Mouse (Mus musculus) heart, embryonic 13.5 days (tissue): Measurements from ENCODE around the gene Susd6. TPM values are rescaled to one million over a fixed set of nuclear protein-coding genes. Genes with fewer than 3 reads are reported as not detected.

Source experiments
- ATAC-seq: fragments of 200-750 bp; cut with Nextera tagmentation; 2 replicates; pipeline ENCODE4 v1.8.0; 2017; ENCODE audit warnings: moderate TSS enrichment; ENCODE audit not compliant: insufficient number of reproducible peaks, low FRiP score, low TSS enrichment; ENCODE audit errors: extremely low read depth
- H3K27ac ChIP-seq: fragments of 300-500 bp; sonication (generic); replicated peaks from 2 replicates; pipeline ENCODE4 v1.5.1; 2015; ENCODE audit warnings: moderate library complexity, mild to moderate bottlenecking, inconsistent platforms
- H3K27me3 ChIP-seq: fragments of 300-500 bp; sonication (generic); replicated peaks from 2 replicates; pipeline ENCODE4 v1.6.1; 2015; ENCODE audit warnings: mild to moderate bottlenecking, inconsistent platforms
- H3K36me3 ChIP-seq: fragments of 300-500 bp; sonication (generic); 2 replicates; pipeline ENCODE4 v1.6.1; 2015; ENCODE audit warnings: mild to moderate bottlenecking, inconsistent platforms
- H3K4me1 ChIP-seq: fragments of 300-500 bp; sonication (generic); 2 replicates; pipeline ENCODE4 v1.6.1; 2015; ENCODE audit warnings: inconsistent platforms
- H3K4me2 ChIP-seq: fragments of 300-500 bp; sonication (generic); 2 replicates; pipeline ENCODE4 v1.6.1; 2015; ENCODE audit warnings: inconsistent platforms, mild to moderate bottlenecking, moderate library complexity
- H3K4me3 ChIP-seq: fragments of 300-500 bp; sonication (generic); 2 replicates; pipeline ENCODE4 v1.5.1; 2015; ENCODE audit warnings: moderate library complexity, mild to moderate bottlenecking, inconsistent platforms
- H3K9ac ChIP-seq: fragments of 300-500 bp; sonication (generic); 2 replicates; pipeline ENCODE4 v1.6.1; 2015; ENCODE audit warnings: inconsistent platforms, mild to moderate bottlenecking, moderate library complexity
- H3K9me3 ChIP-seq: fragments of 300-500 bp; sonication (generic); 2 replicates; pipeline ENCODE4 v1.6.1; 2016; ENCODE audit warnings: inconsistent platforms
- WGBS: fragments of 180-500 bp; shearing (Covaris S2); methylation state at CpG from one replicate; pipeline ENCODE4 v1.1.7; 2015; ENCODE audit warnings: mixed read lengths; 5-methylcytosine and 5-hydroxymethylcytosine counted together
- polyA plus RNA-seq: library from polyadenylated mRNA; unstranded; fragments of >200 nt; fragmentation: Nextera tagmentation; extraction: Ambion mirVana; gene quantifications from 2 replicates; pipeline ENCODE4 v1.2.1, GENCODE M21; 2015

The Susd6 gene
- polyA plus RNA-seq, 1 experiment from 2014 or later = 14.3 TPM

DNA sequence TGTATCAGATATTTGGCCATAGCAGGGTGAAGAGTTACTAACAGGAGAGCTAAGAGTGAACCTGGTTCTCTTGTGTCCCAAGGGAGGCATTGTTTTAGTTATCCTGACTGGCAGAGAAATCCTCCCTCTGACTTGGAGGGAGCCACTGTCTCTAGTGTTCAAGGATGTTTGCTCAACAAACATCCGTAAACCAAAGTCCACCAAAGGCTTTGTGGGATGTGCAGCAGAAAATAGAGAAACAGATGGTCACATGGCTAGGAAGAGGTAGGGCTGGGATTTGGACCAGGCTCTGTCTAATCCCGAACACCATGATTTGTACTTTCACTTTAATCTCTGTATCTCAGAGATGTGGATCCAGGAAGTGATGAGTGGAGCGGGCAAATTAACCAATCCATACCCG is 26.2 kb upstream of the Susd6 start:
- Histone ChIP-seq H3K4me2 (no peak overlapping the region), H3K9me3 (no peaks in the 10 kb centered on the region), H3K36me3 (no peaks in the 10 kb centered on the region), H3K27me3 (peaks cover 61% of the 10 kb centered on the region), H3K4me3 (no peak overlapping the region), H3K4me1 (peaks cover 13% of the 10 kb centered on the region), H3K9ac (no peak overlapping the region), H3K27ac (no peak overlapping the region)
- no peak for ATAC-seq
- WGBS = 60% methylated on average over 4 of the region's 4 CpGs

DNA sequence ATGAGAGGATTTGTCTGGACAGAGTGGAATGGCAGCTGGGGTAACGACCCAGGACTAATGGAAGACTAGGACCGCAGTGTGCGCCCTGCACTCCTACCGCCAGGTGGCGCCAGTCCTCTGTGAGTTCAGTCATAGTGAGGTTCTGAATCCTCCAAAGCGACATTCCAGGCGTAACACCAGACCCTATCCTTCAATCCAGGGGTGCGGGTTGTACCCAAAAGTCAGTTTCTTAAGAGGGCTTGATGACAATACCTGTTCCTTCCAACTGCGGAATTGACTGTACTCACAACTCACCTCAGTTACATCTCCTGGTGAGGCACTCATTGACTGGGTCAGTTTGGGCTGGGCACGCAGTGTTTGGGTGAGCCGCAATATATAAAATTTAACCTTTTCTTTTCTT is 20.6 kb upstream of the Susd6 start:
- Histone ChIP-seq H3K9ac (no peak overlapping the region), H3K36me3 (no peaks in the 10 kb centered on the region), H3K4me1 (no peaks in the 10 kb centered on the region), H3K9me3 (no peaks in the 10 kb centered on the region), H3K27me3 (peaks cover 27% of the 10 kb centered on the region), H3K4me3 (no peak overlapping the region), H3K4me2 (no peak overlapping the region), H3K27ac (no peak overlapping the region)
- WGBS = 19% methylated on average over 11 of the region's 11 CpGs
- no peak for ATAC-seq

DNA sequence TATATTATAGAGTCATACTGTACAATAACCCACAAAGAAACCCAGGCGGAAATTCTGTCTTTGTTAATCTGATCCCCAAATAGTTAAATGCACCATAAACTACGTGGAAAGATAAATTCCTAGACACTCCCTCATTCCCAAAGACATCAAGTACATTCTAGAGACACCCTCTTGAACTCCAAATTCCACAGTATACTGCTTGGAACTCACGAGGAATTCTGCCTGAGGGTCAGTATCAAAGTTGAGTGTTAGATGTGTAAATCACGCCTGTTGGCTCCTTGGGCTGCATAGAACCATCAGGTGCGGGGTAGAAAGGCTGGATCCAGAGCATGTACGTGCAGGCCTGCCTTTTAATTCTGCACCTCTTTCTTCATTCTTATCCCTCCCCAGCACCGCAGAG is 15.5 kb upstream of the Susd6 start:
- Histone ChIP-seq H3K27me3 (0 out of 2 replicates have a peak, but pooled peaks cover 16% of the 10 kb centered on the region), H3K4me3 (no peak overlapping the region), H3K27ac (no peak overlapping the region), H3K9me3 (no peaks in the 10 kb centered on the region), H3K36me3 (no peaks in the 10 kb centered on the region), H3K4me1 (peaks cover 22% of the 10 kb centered on the region), H3K9ac (no peak overlapping the region), H3K4me2 (no peak overlapping the region)
- WGBS = 69% methylated on average over 7 of the region's 7 CpGs
- no peak for ATAC-seq

DNA sequence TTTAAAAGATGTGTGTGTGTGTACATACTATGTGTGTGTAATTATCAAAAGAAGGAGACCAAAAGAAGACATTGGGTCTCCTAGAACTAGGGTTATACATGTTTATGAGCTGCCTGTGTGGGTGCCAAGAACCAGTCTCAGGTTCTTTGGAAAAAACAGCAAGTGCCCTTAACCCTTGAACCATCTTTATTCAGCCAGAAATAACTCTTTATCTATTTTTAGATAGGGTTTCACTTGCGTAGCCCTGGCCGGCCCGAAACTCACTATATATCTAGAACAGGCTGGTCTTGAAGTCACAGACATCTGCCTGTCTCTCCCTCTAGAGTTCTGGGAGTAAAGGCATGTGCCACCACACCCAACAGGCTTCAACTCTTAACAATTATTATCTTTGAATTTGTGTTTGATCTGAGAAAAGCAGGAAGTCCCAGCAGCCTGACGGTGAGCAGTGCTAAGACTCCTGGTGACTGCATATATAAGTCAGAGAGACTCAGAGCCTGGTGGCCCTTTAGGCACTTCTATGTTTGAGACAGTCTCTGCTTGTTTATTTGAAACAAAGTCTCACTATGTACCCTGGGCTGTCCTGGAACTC is 14.2 kb upstream of the Susd6 start:
- H3K36me3 ChIP-seq = no peaks in the 10 kb centered on the region
- 0 out of 2 replicates have a peak overlapping the region, but pooled peaks have one; percentile 10 for H3K27ac ChIP-seq
- 16% methylated on average over 4 of the region's 4 CpGs for WGBS
- H3K4me2 ChIP-seq = no peak overlapping the region
- H3K4me1 ChIP-seq = peaks cover 22% of the 10 kb centered on the region
- no peak overlapping the region for H3K4me3 ChIP-seq
- no peaks in the 10 kb centered on the region for H3K9me3 ChIP-seq
- 0 out of 2 replicates have a peak, but pooled peaks cover 16% of the 10 kb centered on the region for H3K27me3 ChIP-seq
- no peak for ATAC-seq
- H3K9ac ChIP-seq = no peak overlapping the region

GRCm38 (mm10) chr12:80778188-80778936 is 11.9 kb upstream of the Susd6 start:
- Histone ChIP-seq H3K4me2 (peak overlapping the region; percentile 65), H3K27me3 (0 out of 2 replicates have a peak, but pooled peaks cover 6% of the 10 kb centered on the region), H3K9ac (peak overlapping the region; percentile 48), H3K9me3 (no peaks in the 10 kb centered on the region), H3K4me1 (peaks cover 22% of the 10 kb centered on the region), H3K27ac (peak overlapping the region; percentile 51), H3K4me3 (peak overlapping the region; percentile 27), H3K36me3 (no peaks in the 10 kb centered on the region)
- WGBS = 29% methylated on average over 16 of the region's 16 CpGs
- peak; percentile 90 for ATAC-seq

GRCm38 (mm10) chr12:80779760-80780159 is 10.6 kb upstream of the Susd6 start:
- Histone ChIP-seq H3K4me2 (no peak overlapping the region), H3K4me1 (peaks cover 22% of the 10 kb centered on the region), H3K27ac (no peak overlapping the region), H3K9ac (no peak overlapping the region), H3K4me3 (no peak overlapping the region), H3K27me3 (no peaks in the 10 kb centered on the region), H3K9me3 (no peaks in the 10 kb centered on the region), H3K36me3 (no peaks in the 10 kb centered on the region)
- WGBS = 89% methylated on average over 4 of the region's 4 CpGs
- no peak for ATAC-seq

- no peak overlapping the region for H3K9ac ChIP-seq
- no peak for ATAC-seq
- H3K36me3 ChIP-seq = no peaks in the 10 kb centered on the region
- H3K4me2 ChIP-seq = no peak overlapping the region
- H3K9me3 ChIP-seq = no peaks in the 10 kb centered on the region
- H3K27ac ChIP-seq = no peak overlapping the region
- peaks cover 10% of the 10 kb centered on the region for H3K4me1 ChIP-seq
- no peaks in the 10 kb centered on the region for H3K27me3 ChIP-seq
- WGBS = 28% methylated on average over 3 of the region's 3 CpGs
- no peak overlapping the region for H3K4me3 ChIP-seq
Measured at GRCm38 (mm10) chr12:80782190-80782589, 8.1 kb upstream of the Susd6 start.

DNA sequence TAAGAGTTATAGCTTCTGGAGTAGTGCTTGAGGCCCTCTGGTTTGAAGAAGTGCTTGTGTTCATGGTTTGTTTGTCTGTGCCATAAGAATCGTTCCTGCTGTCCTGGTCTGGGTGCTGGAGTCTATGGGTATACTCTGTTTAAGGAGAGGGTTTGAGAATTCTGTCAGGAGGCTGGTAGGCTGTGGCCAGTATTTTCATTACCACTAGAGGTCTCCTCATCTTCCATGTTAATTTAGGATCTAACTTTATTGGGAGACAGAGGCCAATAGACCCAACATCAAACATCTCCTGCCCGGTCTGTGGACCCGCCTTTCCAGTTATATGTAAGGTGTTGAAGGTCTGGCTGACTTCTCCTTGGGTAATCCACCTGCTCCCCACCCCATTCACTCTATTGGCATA is 7.4 kb upstream of the Susd6 start:
- H3K4me2 ChIP-seq = no peak overlapping the region
- no peak overlapping the region for H3K27ac ChIP-seq
- H3K36me3 ChIP-seq = no peaks in the 10 kb centered on the region
- no peaks in the 10 kb centered on the region for H3K27me3 ChIP-seq
- no peak for ATAC-seq
- H3K9me3 ChIP-seq = no peaks in the 10 kb centered on the region
- no peak overlapping the region for H3K4me3 ChIP-seq
- 41% methylated on average over 3 of the region's 3 CpGs for WGBS
- no peak overlapping the region for H3K9ac ChIP-seq
- peaks cover 13% of the 10 kb centered on the region for H3K4me1 ChIP-seq

DNA sequence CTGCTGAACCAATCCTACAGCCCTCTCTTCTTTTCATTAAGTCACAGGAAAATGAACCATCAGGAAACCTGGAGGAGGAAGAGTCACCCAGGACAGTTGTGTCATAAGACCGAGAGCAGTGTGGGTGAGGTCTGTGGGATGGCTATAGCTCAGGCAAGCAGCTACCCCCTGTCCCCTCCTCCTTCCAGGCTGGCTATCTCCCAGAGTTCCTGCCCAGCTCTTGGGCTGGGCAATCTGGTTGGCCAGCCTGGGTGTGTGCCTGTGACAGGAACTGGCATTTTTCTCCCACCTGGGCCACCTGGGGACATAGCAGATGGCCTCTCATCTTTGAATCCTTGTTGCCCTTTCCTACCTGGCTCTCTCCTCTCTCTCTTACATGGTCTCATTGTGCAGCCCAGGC is 6.4 kb upstream of the Susd6 start:
- no peaks in the 10 kb centered on the region for H3K9me3 ChIP-seq
- H3K4me3 ChIP-seq = no peak overlapping the region
- H3K27me3 ChIP-seq = no peaks in the 10 kb centered on the region
- H3K36me3 ChIP-seq = no peaks in the 10 kb centered on the region
- 52% methylated on average over 1 of the region's 1 CpGs for WGBS
- no peak overlapping the region for H3K9ac ChIP-seq
- no peak overlapping the region for H3K27ac ChIP-seq
- no peak overlapping the region for H3K4me2 ChIP-seq
- no peak for ATAC-seq
- peaks cover 9% of the 10 kb centered on the region for H3K4me1 ChIP-seq

DNA sequence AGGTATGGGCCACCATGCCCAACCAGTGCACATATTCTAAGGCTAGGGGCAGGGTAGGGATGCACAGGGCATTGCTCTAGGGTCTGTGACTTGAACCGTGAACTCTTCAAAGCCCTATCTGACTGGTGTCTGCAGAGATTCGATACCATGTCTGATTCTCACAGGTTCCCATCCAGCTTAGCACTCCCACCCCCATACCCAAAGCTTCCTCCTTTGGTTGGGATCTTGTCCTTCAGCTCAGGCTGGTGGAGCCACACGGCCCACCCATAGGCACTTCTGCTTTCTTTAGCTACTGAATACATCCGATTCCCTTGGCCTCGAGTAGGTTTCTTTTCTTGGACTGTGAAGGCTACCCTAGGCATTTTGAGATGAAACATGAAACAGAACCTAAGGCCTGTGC is 5.3 kb upstream of the Susd6 start:
- no peaks in the 10 kb centered on the region for H3K36me3 ChIP-seq
- H3K9me3 ChIP-seq = no peaks in the 10 kb centered on the region
- no peak overlapping the region for H3K9ac ChIP-seq
- peaks cover 15% of the 10 kb centered on the region for H3K4me1 ChIP-seq
- H3K4me3 ChIP-seq = no peak overlapping the region
- no peak overlapping the region for H3K4me2 ChIP-seq
- 73% methylated on average over 5 of the region's 5 CpGs for WGBS
- no peak for ATAC-seq
- no peak overlapping the region for H3K27ac ChIP-seq
- H3K27me3 ChIP-seq = no peaks in the 10 kb centered on the region

- ATAC-seq = no peak
Measured at GRCm38 (mm10) chr12:80785597-80785996, 4.7 kb upstream of the Susd6 start.

DNA sequence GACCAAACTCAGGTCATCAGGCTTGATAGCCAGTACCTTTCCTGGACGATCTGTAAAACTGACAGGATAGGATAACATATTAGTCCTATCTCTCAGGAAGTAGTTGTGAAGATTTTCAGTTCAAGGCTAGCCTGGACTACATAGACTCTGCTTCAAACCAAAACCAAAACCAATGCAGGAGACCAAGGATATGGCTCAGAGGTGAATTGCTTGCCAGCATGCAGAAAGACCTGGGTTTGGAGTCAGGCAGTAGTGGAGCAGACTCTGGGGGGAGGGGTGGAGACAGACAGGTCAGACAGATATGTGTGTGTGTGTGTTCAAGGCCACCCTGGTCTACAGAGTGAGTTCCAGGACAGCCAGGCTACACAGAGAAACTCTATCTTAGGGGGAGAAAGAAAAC is 3.7 kb upstream of the Susd6 start:
- WGBS = 45% methylated on average over 1 of the region's 1 CpGs

More at GRCm38 (mm10) chr12:80785597-80785996, 4.7 kb upstream of the Susd6 start:
- H3K4me1 ChIP-seq = peaks cover 15% of the 10 kb centered on the region
- WGBS = 86% methylated on average over 4 of the region's 4 CpGs
- H3K4me3 ChIP-seq = no peak overlapping the region
- no peaks in the 10 kb centered on the region for H3K27me3 ChIP-seq
- H3K36me3 ChIP-seq = no peaks in the 10 kb centered on the region
- no peak overlapping the region for H3K9ac ChIP-seq
- no peak overlapping the region for H3K4me2 ChIP-seq
- H3K27ac ChIP-seq = no peak overlapping the region
- H3K9me3 ChIP-seq = no peaks in the 10 kb centered on the region

More for the DNA sequence above, 3.7 kb upstream of the Susd6 start:
- Histone ChIP-seq H3K9ac (no peak overlapping the region), H3K27me3 (no peaks in the 10 kb centered on the region), H3K9me3 (no peaks in the 10 kb centered on the region), H3K4me1 (peaks cover 15% of the 10 kb centered on the region), H3K4me2 (no peak overlapping the region), H3K27ac (no peak overlapping the region), H3K36me3 (no peaks in the 10 kb centered on the region), H3K4me3 (no peak overlapping the region)
- ATAC-seq = no peak
